Mouse (Mus musculus): ENCODE results near the gene Olfr811. TPM values are rescaled to one million over a fixed set of nuclear protein-coding genes. Genes with fewer than 3 reads are reported as not detected.

The Olfr811 gene
- total RNA-seq (2017) = not detected in 2 replicates

- no peak for ATAC-seq (replicated peaks; ENCODE audit: low read depth, poor library complexity, severe bottlenecking)
These were observed at the start of gene Olfr811 for GRCm38 (mm10) chr10:129804296-129804695. TSS of gene Olfr811 (minus strand) at chr10:129804396.

DNA sequence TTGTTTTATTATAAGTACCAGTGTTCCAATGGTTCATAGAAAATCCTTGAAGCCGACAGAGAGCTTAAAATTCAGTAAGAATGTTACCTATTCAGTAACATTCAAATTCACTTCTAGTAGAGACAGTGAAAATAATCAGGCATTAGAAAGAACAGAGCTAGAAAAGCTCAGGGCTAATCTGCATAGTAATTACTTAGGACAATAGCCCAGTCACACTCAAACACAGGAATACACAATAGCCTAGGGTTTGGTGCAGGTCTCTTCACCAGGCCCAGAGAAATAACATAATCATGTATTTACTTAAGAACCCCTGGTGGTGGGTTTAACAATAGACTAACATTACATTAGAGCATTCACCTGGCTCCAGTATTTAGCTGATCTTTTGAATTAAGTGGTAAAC, 43.1 kb upstream of the Olfr811 start:
- ATAC-seq (replicated peaks; ENCODE audit: low read depth, poor library complexity, severe bottlenecking) = no peak

- ATAC-seq (replicated peaks; ENCODE audit: low read depth, poor library complexity, severe bottlenecking) = no peak
These were observed 41.8 kb upstream of the Olfr811 start, which contains the start of gene Olfr812 for GRCm38 (mm10) chr10:129845994-129846393. TSS of gene Olfr812 (minus strand) at chr10:129846094.

DNA sequence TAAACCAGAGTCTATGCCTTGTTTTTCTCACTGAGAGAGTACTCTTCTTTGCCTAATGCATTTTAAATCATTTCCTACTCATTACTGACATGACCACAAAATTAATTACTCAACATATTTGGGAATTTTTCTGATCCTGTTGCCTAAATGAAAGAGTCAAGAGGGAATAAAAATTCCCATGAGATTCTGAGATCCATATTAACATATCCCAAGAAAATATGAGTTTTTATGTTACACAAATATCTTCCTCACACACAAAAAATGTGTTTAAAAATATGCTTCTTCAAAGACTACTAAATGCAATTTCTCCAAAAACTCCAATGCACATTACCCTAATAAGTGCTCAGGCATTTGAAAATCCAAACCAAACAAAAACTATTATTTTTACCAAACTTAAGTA, 9.4 kb downstream of the Olfr811 start, which contains the start of gene Olfr810:
Gene Olfr810 (minus strand): TSS at position 101 of the 400 bp plus-strand sequence.
- ATAC-seq (replicated peaks; ENCODE audit: low read depth, poor library complexity, severe bottlenecking) = no peak

- no peak for ATAC-seq (replicated peaks; ENCODE audit: low read depth, poor library complexity, severe bottlenecking)
These were observed 26.1 kb downstream of the Olfr811 start for GRCm38 (mm10) chr10:129778123-129778522.

GRCm38 (mm10) chr10:129774338-129774737, 29.9 kb downstream of the Olfr811 start, which contains the start of gene Olfr809:
TSS of gene Olfr809 (plus strand) at chr10:129774638.
- no peak for ATAC-seq (replicated peaks; ENCODE audit: low read depth, poor library complexity, severe bottlenecking)

DNA sequence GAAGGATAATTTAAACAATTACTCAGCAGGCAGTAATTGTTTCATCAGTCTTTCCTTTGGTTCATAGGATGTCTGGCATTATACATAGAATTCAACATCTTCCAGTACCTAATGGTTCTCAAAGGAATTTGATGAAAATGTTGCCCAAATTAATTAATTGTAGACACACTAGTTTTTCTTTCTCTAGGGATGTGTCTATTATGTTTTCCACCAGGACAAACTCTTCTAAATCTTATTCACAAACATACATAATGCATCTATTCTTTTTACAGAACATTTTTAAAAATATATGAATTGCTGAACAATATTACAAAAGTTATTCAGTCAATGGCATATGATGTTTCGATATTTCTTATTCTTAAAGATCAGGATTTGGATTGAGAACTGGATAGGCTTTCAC, 39.0 kb downstream of the Olfr811 start, which contains the start of gene Olfr808:
Gene Olfr808 (plus strand): TSS at position 301 of the 400 bp plus-strand sequence.
- ATAC-seq (replicated peaks; ENCODE audit: low read depth, poor library complexity, severe bottlenecking) = no peak

GRCm38 (mm10) chr10:129757693-129758092, 46.5 kb downstream of the Olfr811 start, which contains the start of gene Olfr807:
TSS of gene Olfr807 (minus strand) at chr10:129757793.
- ATAC-seq (replicated peaks; ENCODE audit: low read depth, poor library complexity, severe bottlenecking) = no peak

Other genes with a start within 250 kb of the Olfr811 start
- not detected in 2 replicates for gene Olfr794, start 236.7 kb downstream of the Olfr811 start, total RNA-seq (2017)
- not detected in 2 replicates for gene Olfr796, start 191.8 kb downstream of the Olfr811 start, total RNA-seq (2017)
- gene Olfr798, start 176.5 kb downstream of the Olfr811 start, total RNA-seq (2017) = not detected in 2 replicates
- gene Olfr799, start 166.9 kb downstream of the Olfr811 start, total RNA-seq (2017) = not detected in 2 replicates
- gene Olfr800, start 146.7 kb downstream of the Olfr811 start, total RNA-seq (2017) = not detected in 2 replicates
- not detected in 2 replicates for gene Olfr801, start 130.5 kb downstream of the Olfr811 start, total RNA-seq (2017)
- gene Olfr802, start 116.2 kb downstream of the Olfr811 start, total RNA-seq (2017) = not detected in 2 replicates
- gene Olfr803, start 110.1 kb downstream of the Olfr811 start, total RNA-seq (2017) = not detected in 2 replicates
- gene Olfr804, start 101.2 kb downstream of the Olfr811 start, total RNA-seq (2017) = not detected in 2 replicates
- gene Olfr805, start 75.0 kb downstream of the Olfr811 start, total RNA-seq (2017) = not detected in 2 replicates
- gene Olfr806, start 62.5 kb downstream of the Olfr811 start, total RNA-seq (2017) = not detected in 2 replicates
- not detected in 2 replicates for gene Olfr807, start 46.6 kb downstream of the Olfr811 start, total RNA-seq (2017)
- not detected in 2 replicates for gene Olfr808, start 38.9 kb downstream of the Olfr811 start, total RNA-seq (2017)
- gene Olfr809, start 29.8 kb downstream of the Olfr811 start, total RNA-seq (2017) = not detected in 2 replicates
- not detected in 2 replicates for gene Olfr810, start 9.5 kb downstream of the Olfr811 start, total RNA-seq (2017)
- not detected in 2 replicates for gene Olfr812, start 41.7 kb upstream of the Olfr811 start, total RNA-seq (2017)
- not detected in 2 replicates for gene Olfr813, start 51.0 kb upstream of the Olfr811 start, total RNA-seq (2017)
- not detected in 2 replicates for gene Olfr814, start 75.5 kb upstream of the Olfr811 start, total RNA-seq (2017)
- not detected in 2 replicates for gene Olfr815, start 101.5 kb upstream of the Olfr811 start, total RNA-seq (2017)
- gene Olfr816, start 111.2 kb upstream of the Olfr811 start, total RNA-seq (2017) = not detected in 2 replicates
- not detected in 2 replicates for gene Olfr818, start 144.7 kb upstream of the Olfr811 start, total RNA-seq (2017)
- gene Olfr819, start 162.9 kb upstream of the Olfr811 start, total RNA-seq (2017) = not detected in 2 replicates
- not detected in 2 replicates for gene Olfr247, start 171.7 kb upstream of the Olfr811 start, total RNA-seq (2017)
- gene Gm10310, start 180.7 kb upstream of the Olfr811 start, total RNA-seq (2017) = not detected in 2 replicates
- gene Olfr820, start 208.2 kb upstream of the Olfr811 start, total RNA-seq (2017) = not detected in 2 replicates
- not detected in 2 replicates for gene Olfr821, start 226.0 kb upstream of the Olfr811 start, total RNA-seq (2017)